Mouse (Mus musculus): ENCODE measurements at regions not wholly inside any gene's neighbourhood (a gene's known extent, or its start where the extent isn't known, plus 50 kb on each side); places are given as distances from the start of the nearest gene placed in this dataset.

DNA sequence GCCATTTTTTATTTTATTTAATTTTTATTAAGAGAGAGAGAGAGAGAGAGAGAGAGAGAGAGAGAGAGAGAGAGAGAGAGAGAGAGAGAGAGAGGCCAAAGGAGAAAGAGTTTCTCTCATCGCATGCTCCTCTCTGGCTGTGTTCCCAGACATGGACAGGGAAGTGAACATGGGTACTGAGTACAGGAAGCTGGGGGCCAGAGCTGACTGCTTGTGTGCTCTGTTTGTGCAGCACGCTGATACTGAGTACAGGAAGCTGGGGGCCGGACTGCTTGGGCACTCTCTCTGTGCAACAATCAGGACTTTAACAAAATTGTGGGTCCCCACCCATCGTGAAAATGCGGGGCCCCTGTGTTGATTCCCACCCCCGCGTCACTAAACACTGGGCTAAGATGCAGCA lies 130.2 kb downstream of the Gm26897 start:
- TF ChIP-seq CTCF (IDR thresholded peaks at IDR 0.05; ENCODE audit: low read depth, low read length) (no peak), POLR2A (IDR thresholded peaks at IDR 0.05; ENCODE audit: insufficient read depth, low read length) (no peak), EP300 (IDR thresholded peaks at IDR 0.05; ENCODE audit: insufficient read depth, low read depth, low read length) (no peak)
